ENCODE assay signal across 10 mouse cellular contexts in genomic region chr14:26306032-26306431, GRCm38 (mm10). TPM values are rescaled to one million over a fixed set of nuclear protein-coding genes. Genes with fewer than 3 reads are reported as not detected.
DNase-seq lines count a peak whose midpoint lies in the region; ATAC-seq and TF ChIP-seq lines count a peak whose summit lies in the region.
"Had no signal": no experiment of that assay in that cellular context is flagged by ENCODE, and none has a peak within 500 bp of the region (broad histone marks: within the 10 kb centered on the region; RNA-seq: fewer than 3 reads in every experiment).

No protein-coding gene starts in this region.

- no peak overlapping the region for H3K27ac ChIP-seq in kidney, embryonic 15.5 days
- H3K27ac ChIP-seq: midbrain, embryonic 12.5 days had no signal

- no peaks in the 10 kb centered on the region for H3K36me3 ChIP-seq in kidney, embryonic 15.5 days
- no peaks in the 10 kb centered on the region for H3K36me3 ChIP-seq in E14TG2a.4 (ENCODE audit: insufficient read depth, low read length)
- H3K36me3 ChIP-seq: midbrain, embryonic 12.5 days had no signal

- no peaks in the 10 kb centered on the region for H3K4me1 ChIP-seq in kidney, embryonic 15.5 days
- H3K4me1 ChIP-seq in E14TG2a.4 (replicated peaks; ENCODE audit: low read depth, low read length): peaks cover 5% of the 10 kb centered on the region; the same call in 1 of the 2 replicates
- H3K4me1 ChIP-seq: midbrain, embryonic 12.5 days had no signal

- H3K9ac ChIP-seq in kidney, embryonic 15.5 days: no peak overlapping the region
- H3K9ac ChIP-seq: midbrain, embryonic 12.5 days had no signal

- TF ChIP-seq CTCF in E14TG2a.4 (conservative IDR thresholded peaks at IDR 0.05; ENCODE audit: low read length): peak; percentile 71

- 39% methylated on average over 2 of the region's 2 CpGs for WGBS in kidney, embryonic 15.5 days

- H3K27me3 ChIP-seq in kidney, embryonic 15.5 days: no peaks in the 10 kb centered on the region
- no peaks in the 10 kb centered on the region for H3K27me3 ChIP-seq in E14TG2a.4 (ENCODE audit: insufficient read depth, low read length)
- H3K27me3 ChIP-seq: midbrain, embryonic 12.5 days had no signal

- ATAC-seq in kidney, embryonic 15.5 days (replicated peaks; ENCODE audit: low FRiP score): no peak

- H3K9me3 ChIP-seq in kidney, embryonic 15.5 days (replicated peaks): no peaks in the 10 kb centered on the region
- peaks cover 28% of the 10 kb centered on the region for H3K9me3 ChIP-seq in E14TG2a.4 (ENCODE audit: low read length)
- H3K9me3 ChIP-seq: midbrain, embryonic 12.5 days had no signal

- DNase-seq in kidney, adult 18-20 months: peak; percentile 15
- DNase-seq in WW6 (ENCODE audit: low read depth, low spot score): peak; percentile 34
- peak; percentile 45 for DNase-seq in kidney, postnatal 10 days
- DNase-seq in spleen, postnatal 4 days (ENCODE audit: low spot score in 2 of 2): no peak
- no peak for DNase-seq in gastrocnemius, postnatal 4 days (ENCODE audit: low spot score in 2 of 2)
- DNase-seq in cerebellum, adult 9-11 months: no peak

- H3K4me2 ChIP-seq in kidney, embryonic 15.5 days: no peak overlapping the region
- H3K4me2 ChIP-seq: midbrain, embryonic 12.5 days had no signal

- no peak overlapping the region for H3K4me3 ChIP-seq in kidney, embryonic 15.5 days (replicated peaks)
- H3K4me3 ChIP-seq in E14TG2a.4 (replicated peaks; ENCODE audit: low read length): no peak overlapping the region
- H3K4me3 ChIP-seq: erythroblast, embryonic 14.5 days; midbrain, embryonic 12.5 days had no signal

RNA-seq across cellular contexts. Expression of gene Duxbl3, which starts 48.3 kb away (rescaled TPM):
- polyA plus RNA-seq in kidney, embryonic 15.5 days (2015; fragmentation: Nextera tagmentation; extraction: Ambion mirVana): 1.7 and 2.0 TPM in 2 replicates
- total RNA-seq in gastrocnemius, postnatal 4 days (2021): 1 to 10 TPM; 6.2 to 8.3 TPM
- polyA plus RNA-seq: erythroblast, embryonic 14.5 days had no signal

Comparison
In these comparisons a context has a peak if more than half of its experiments do, and no peak if none do; other contexts are left out.
1. DNase-seq: peak in kidney, adult 18-20 months (single experiment), WW6 (single experiment) and kidney, postnatal 10 days (single experiment); none in spleen, postnatal 4 days (0 of 2), gastrocnemius, postnatal 4 days (0 of 2) and cerebellum, adult 9-11 months (single experiment).